Mouse (Mus musculus) heart, embryonic 11.5 days (tissue): ENCODE measurements around the gene Trim56. TPM values are rescaled to one million over a fixed set of nuclear protein-coding genes. Genes with fewer than 3 reads are reported as not detected.
"Not testable (repeated sequence)": the region's sequence is repeated elsewhere in the genome, so short reads cannot be mapped to it uniquely, and the experiment has no call there.

Experiments
- ATAC-seq: fragments of 200-750 bp; cut with Nextera tagmentation; replicated peaks from 2 replicates; pipeline ENCODE4 v1.8.0; 2017; ENCODE audit warnings: moderate library complexity; ENCODE audit not compliant: insufficient number of reproducible peaks, low FRiP score, low TSS enrichment
- H3K27ac ChIP-seq: fragments of 300-500 bp; sonication (generic); 2 replicates; pipeline ENCODE4 v1.5.1; 2014; ENCODE audit warnings: mild to moderate bottlenecking, low read depth, low read length
- H3K27me3 ChIP-seq: fragments of 300-500 bp; sonication (generic); 2 replicates; pipeline ENCODE4 v1.6.1; 2014; ENCODE audit warnings: mild to moderate bottlenecking, low read length, mixed read lengths; ENCODE audit not compliant: control insufficient read depth, insufficient read depth
- H3K36me3 ChIP-seq: fragments of 300-500 bp; sonication (generic); 2 replicates; pipeline ENCODE4 v1.6.1; 2014; ENCODE audit warnings: mild to moderate bottlenecking, low read length, moderate library complexity, mixed read lengths; ENCODE audit not compliant: control insufficient read depth, insufficient read depth
- H3K4me1 ChIP-seq: fragments of 300-500 bp; sonication (generic); 2 replicates; pipeline ENCODE4 v1.6.1; 2014; ENCODE audit warnings: low read length; ENCODE audit not compliant: control insufficient read depth, insufficient read depth
- H3K4me2 ChIP-seq: fragments of 300-500 bp; sonication (generic); 2 replicates; pipeline ENCODE4 v1.6.1; 2014; ENCODE audit warnings: mild to moderate bottlenecking, moderate library complexity
- H3K4me3 ChIP-seq: fragments of 300-500 bp; sonication (generic); 2 replicates; pipeline ENCODE4 v1.5.1; 2014; ENCODE audit warnings: low read depth, low read length
- H3K9ac ChIP-seq: fragments of 300-500 bp; sonication (generic); 2 replicates; pipeline ENCODE4 v1.6.1; 2014; ENCODE audit warnings: mild to moderate bottlenecking, low read depth, low read length, moderate library complexity
- H3K9me3 ChIP-seq: fragments of 300-500 bp; sonication (generic); replicated peaks from 2 replicates; pipeline ENCODE4 v1.6.1; 2016; ENCODE audit warnings: low read length; ENCODE audit not compliant: control insufficient read depth
- WGBS: fragments of 180-500 bp; shearing (Covaris S2); extraction: QIAGEN DNeasy Blood & Tissue Kit; methylation state at CpG from one replicate; pipeline ENCODE4 v1.1.7; 2014; ENCODE audit not compliant: insufficient replicate concordance; 5-methylcytosine and 5-hydroxymethylcytosine counted together
- polyA plus RNA-seq: library from polyadenylated mRNA; unstranded; fragments of >200 nt; fragmentation: Nextera tagmentation; extraction: Ambion mirVana; gene quantifications from 2 replicates; pipeline ENCODE4 v1.2.1, GENCODE M21; 2014

The Trim56 gene
- polyA plus RNA-seq, 1 experiment from 2014 or later: 9.4 TPM

DNA sequence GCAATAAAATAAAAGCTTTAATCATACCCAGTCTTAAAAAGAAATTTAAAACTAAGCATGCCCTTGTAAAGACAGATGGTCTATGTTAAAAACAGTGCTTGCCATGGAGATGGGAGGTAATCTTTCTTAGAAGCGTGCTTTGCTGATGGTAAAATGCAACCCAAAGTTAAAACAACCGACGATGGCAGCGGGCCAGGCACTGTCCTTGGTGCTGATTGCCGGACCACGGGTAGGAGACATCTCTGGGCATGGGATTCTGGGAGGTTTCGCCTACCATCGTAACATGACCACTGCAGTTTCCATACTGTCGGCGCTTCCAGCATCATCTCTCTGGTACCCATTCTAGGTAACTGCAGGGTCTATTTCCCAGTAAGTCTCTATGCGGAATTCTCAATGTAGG lies 18.9 kb upstream of the Trim56 start:
- no peak overlapping the region for H3K4me2 ChIP-seq
- no peaks in the 10 kb centered on the region for H3K36me3 ChIP-seq
- H3K9me3 ChIP-seq: no peaks in the 10 kb centered on the region
- ATAC-seq: no peak
- 0 out of 2 replicates have a peak, but pooled peaks cover 5% of the 10 kb centered on the region for H3K27me3 ChIP-seq
- no peak overlapping the region for H3K27ac ChIP-seq
- no peak overlapping the region for H3K4me3 ChIP-seq
- H3K9ac ChIP-seq: no peak overlapping the region
- no peaks in the 10 kb centered on the region for H3K4me1 ChIP-seq
- WGBS: 30% methylated on average over 11 of the region's 11 CpGs

DNA sequence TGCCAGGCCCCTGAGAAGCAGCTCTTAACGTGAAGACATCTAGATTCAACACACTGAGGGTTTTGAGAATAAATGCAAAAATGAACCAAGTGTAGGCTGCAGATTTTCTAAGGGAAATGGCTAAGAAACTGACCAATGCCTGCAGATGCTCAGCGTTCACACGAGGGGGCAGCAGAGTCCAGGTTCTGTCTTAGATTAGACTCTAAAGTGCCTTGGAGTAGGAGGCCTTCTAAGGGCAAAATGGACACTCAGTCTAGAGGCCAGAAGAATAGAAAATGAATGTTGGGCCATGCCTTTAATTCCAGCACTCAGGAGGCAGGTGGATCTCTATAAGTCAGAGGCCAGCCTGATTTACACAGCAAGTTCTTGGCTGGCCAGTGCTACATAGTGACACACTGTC lies 15.5 kb upstream of the Trim56 start:
- H3K27me3 ChIP-seq: 0 out of 2 replicates have a peak, but pooled peaks cover 5% of the 10 kb centered on the region
- WGBS: 0% methylated on average over 3 of the region's 3 CpGs
- H3K4me2 ChIP-seq: no peak overlapping the region

DNA sequence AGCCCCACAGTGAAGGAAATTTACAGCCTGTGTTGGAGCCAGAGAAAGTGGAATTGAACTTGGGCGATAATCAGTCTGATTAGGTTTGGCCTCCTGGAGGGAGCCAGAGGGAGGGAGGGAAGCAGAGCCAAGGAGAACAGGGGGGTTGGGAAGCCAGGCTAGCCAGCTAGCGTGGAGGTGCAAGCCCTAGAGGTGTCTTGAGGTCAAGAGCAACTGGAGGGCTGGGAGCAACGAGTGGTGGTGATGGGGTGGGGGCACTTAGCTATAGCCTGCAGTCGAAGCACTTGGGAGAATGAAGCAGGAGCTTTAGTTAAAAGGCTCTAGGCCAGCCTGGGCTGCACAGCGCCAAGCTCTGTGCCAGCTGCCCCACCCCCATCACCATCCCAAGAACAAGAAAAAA lies 13.3 kb upstream of the Trim56 start:
- H3K4me3 ChIP-seq: no peak overlapping the region
- no peaks in the 10 kb centered on the region for H3K9me3 ChIP-seq
- H3K9ac ChIP-seq: no peak overlapping the region
- H3K27ac ChIP-seq: no peak overlapping the region
- H3K36me3 ChIP-seq: no peaks in the 10 kb centered on the region
- no peak for ATAC-seq
- no peaks in the 10 kb centered on the region for H3K4me1 ChIP-seq
- H3K4me2 ChIP-seq: no peak overlapping the region
- 0 out of 2 replicates have a peak, but pooled peaks cover 5% of the 10 kb centered on the region for H3K27me3 ChIP-seq
- WGBS: 20% methylated on average over 5 of the region's 5 CpGs

More for the DNA sequence above, 15.5 kb upstream of the Trim56 start:
- H3K36me3 ChIP-seq: no peaks in the 10 kb centered on the region
- no peaks in the 10 kb centered on the region for H3K9me3 ChIP-seq
- H3K4me3 ChIP-seq: no peak overlapping the region
- H3K9ac ChIP-seq: no peak overlapping the region
- no peak overlapping the region for H3K27ac ChIP-seq
- no peaks in the 10 kb centered on the region for H3K4me1 ChIP-seq
- no peak for ATAC-seq

DNA sequence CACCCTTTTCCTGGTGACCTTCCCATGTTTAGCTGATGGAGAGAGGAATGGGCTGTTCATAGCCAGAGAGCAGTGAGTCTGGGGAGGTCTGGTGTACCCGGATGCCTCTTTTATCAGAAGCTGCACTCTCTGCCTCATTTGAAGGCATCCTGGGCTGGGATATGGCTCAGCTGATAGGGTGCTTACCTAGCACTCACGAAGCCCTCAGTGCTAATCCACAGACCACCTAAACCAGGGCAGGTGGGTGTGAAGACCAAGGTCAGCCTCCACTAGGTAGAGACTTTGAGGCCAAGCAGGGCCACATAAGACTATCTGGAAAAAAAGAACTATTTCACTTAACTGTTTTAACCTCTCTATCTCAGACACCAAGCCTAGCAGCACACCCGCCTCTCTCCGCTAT lies 7.5 kb upstream of the Trim56 start:
- H3K4me1 ChIP-seq: no peaks in the 10 kb centered on the region
- H3K9ac ChIP-seq: no peak overlapping the region
- H3K27ac ChIP-seq: no peak overlapping the region
- WGBS: 69% methylated on average over 4 of the region's 4 CpGs
- ATAC-seq: no peak
- H3K4me2 ChIP-seq: no peak overlapping the region
- no peaks in the 10 kb centered on the region for H3K9me3 ChIP-seq
- H3K36me3 ChIP-seq: no peaks in the 10 kb centered on the region
- no peaks in the 10 kb centered on the region for H3K27me3 ChIP-seq
- no peak overlapping the region for H3K4me3 ChIP-seq

DNA sequence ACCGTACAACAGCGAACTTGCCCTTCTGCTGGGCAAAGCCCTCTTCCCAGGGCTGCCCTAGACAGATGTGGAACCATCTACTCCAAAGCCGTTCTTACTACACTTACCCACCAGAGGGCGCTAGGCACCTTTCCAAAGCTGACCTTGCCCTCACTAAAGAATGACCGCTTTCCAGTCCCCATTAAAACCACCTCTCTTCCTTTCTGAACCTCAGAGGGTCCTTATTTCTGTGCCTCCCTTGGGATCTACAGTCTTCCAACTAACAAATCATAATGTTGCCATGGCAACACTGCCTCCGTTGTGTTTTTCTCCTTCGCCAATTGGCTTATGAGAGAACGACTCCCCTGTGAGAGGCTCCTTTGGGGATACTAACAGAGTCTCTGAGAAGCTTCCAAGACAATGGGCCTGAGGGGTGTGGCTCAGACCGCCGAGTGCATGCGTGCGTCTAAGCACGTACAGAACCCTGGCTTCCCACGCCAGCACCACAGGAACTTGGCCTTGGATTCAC lies 6.7 kb upstream of the Trim56 start:
- no peak overlapping the region for H3K27ac ChIP-seq
- no peaks in the 10 kb centered on the region for H3K9me3 ChIP-seq
- H3K36me3 ChIP-seq: no peaks in the 10 kb centered on the region
- peak; percentile 61 for ATAC-seq
- H3K4me2 ChIP-seq: no peak overlapping the region; the same call in 1 of the 2 replicates
- H3K9ac ChIP-seq: no peak overlapping the region
- no peaks in the 10 kb centered on the region for H3K27me3 ChIP-seq
- H3K4me3 ChIP-seq: no peak overlapping the region
- no peaks in the 10 kb centered on the region for H3K4me1 ChIP-seq
- WGBS: 9% methylated on average over 14 of the region's 14 CpGs

DNA sequence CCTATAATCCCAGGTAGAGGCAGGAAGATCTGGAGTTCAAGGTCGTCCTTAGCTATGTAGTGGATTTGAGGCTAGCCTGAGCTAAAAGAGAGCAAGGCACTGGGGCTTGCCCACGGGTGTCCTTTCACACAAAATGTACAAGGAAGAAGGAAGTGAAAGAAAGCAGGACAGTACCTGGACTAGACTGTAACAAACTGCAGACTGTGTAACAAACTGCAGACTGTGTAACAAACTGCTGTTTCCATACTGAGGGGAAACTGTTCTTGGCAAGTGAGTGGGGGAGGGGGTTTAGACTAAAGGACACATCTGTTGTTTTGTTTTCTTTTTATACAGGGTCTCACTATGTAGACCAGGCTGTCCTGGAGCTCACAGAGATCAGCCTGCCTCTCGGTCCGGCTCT lies 5.3 kb upstream of the Trim56 start:
- H3K9ac ChIP-seq: no peak overlapping the region
- 75% methylated on average over 4 of the region's 4 CpGs for WGBS
- no peak overlapping the region for H3K4me2 ChIP-seq
- no peaks in the 10 kb centered on the region for H3K9me3 ChIP-seq
- H3K4me3 ChIP-seq: no peak overlapping the region
- no peaks in the 10 kb centered on the region for H3K27me3 ChIP-seq
- H3K36me3 ChIP-seq: no peaks in the 10 kb centered on the region
- no peak overlapping the region for H3K27ac ChIP-seq
- peaks cover 6% of the 10 kb centered on the region; the same call in 1 of the 2 replicates for H3K4me1 ChIP-seq
- no peak for ATAC-seq

DNA sequence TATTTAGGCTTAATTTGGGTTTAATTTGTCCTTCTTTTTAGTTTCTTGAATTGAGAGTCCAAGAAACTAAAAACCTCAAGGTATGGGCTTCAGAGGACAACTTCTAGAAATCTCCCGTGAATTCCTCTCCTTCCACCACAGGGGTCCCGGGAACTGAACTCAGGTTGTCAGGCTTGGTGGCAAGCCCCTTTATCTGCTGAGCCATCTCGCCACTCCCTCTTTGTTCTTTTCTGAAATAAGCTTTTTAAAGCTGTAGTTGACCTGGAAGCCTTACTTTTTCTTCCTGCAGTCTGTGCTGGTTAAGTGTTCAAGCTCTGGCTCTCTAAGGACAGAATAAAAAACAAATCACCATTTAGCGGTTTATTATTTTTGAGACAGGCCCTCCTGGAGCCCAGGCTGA lies 2.9 kb upstream of the Trim56 start:
- peaks cover 12% of the 10 kb centered on the region for H3K4me1 ChIP-seq
- no peak overlapping the region for H3K27ac ChIP-seq
- no peaks in the 10 kb centered on the region for H3K27me3 ChIP-seq
- H3K4me3 ChIP-seq: no peak overlapping the region
- H3K9me3 ChIP-seq: no peaks in the 10 kb centered on the region
- WGBS: 71% methylated on average over 4 of the region's 4 CpGs
- no peak overlapping the region for H3K4me2 ChIP-seq
- H3K9ac ChIP-seq: no peak overlapping the region
- ATAC-seq: no peak
- H3K36me3 ChIP-seq: peaks cover 9% of the 10 kb centered on the region

DNA sequence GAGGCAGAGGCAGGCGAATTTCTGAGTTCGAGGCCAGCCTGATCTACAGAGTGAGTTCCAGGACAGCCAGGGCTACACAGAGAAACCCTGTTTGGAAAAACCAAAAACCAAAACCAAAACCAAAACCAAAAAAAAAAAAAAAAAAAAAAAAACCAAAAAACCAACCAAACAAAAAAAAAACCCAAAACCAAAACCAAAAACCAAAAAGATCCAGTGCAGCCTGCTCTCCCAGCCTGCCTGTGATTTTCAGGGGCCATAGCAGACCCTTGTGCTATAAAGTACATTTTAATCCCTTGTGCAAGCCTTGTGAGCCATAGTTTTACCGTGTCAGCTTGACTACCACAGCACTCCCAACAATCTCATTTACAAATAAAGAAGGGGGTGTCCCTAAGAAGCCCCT lies 2.0 kb upstream of the Trim56 start:
- H3K4me2 ChIP-seq, H3K9me3 ChIP-seq, H3K27ac ChIP-seq, H3K4me3 ChIP-seq, H3K9ac ChIP-seq, H3K27me3 ChIP-seq, ATAC-seq: not testable (repeated sequence)
- WGBS: 86% methylated on average over 3 of the region's 3 CpGs
- H3K36me3 ChIP-seq: peaks cover 16% of the 10 kb centered on the region
- H3K4me1 ChIP-seq: peaks cover 12% of the 10 kb centered on the region

DNA sequence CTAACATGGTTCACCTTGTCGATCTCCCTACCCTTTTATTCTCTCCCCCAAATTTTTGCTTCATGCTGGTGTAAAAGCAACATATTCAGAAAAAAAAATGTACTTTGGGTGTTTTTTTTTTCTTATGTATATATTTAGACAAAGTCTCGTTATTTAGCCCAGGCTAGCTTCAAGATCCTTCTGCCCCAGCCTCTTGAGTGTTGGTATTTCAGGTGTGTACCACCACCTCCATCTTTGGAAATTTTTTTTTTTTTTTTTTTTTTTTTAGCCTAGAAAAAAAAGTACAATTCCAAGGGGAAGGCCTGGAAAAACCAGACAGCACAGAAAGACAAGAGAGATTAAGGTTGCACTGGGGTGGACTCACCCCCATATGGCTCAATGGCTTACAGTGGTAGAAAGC lies 978 bp upstream of the Trim56 start:
- 82% methylated on average over 2 of the region's 2 CpGs for WGBS
- no peak for ATAC-seq
- H3K9ac ChIP-seq: no peak overlapping the region
- H3K4me1 ChIP-seq: peaks cover 12% of the 10 kb centered on the region
- no peaks in the 10 kb centered on the region for H3K9me3 ChIP-seq
- H3K4me2 ChIP-seq: peak overlapping the region; percentile 86
- peaks cover 21% of the 10 kb centered on the region for H3K36me3 ChIP-seq
- H3K27ac ChIP-seq: peak overlapping the region; percentile 82
- no peaks in the 10 kb centered on the region for H3K27me3 ChIP-seq
- H3K4me3 ChIP-seq: no peak overlapping the region
